Mouse (Mus musculus): ENCODE measurements at regions not wholly inside any gene's neighbourhood (a gene's known extent, or its start where the extent isn't known, plus 50 kb on each side); places are given as distances from the start of the nearest gene placed in this dataset.

DNA sequence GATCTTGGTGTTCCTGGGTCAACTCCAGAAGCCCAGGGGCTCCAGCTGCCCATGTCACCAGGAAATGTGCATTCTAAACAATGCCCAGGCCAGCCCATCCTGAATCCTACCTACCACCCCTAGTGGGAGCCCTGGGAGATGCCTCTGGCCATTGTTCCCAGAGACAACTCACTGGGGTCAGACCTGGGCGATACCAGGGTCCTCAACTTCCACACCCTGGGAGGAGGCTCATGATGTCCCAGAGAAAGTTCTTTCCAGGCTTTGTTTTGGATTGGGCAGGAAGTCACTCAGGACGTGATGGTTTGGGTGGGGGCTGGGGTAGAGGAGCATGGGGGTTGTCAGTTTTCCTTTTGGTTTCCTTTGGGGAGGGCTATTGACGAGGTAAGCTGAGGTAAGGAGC, 97.1 kb downstream of the Efnb1 start:
- no peak overlapping the region for H3K4me2 ChIP-seq (replicated peaks; ENCODE audit: low read depth, low read length)
- no peak overlapping the region for H3K4me3 ChIP-seq (ENCODE audit: low read depth, low read length)
- H3K4me1 ChIP-seq (ENCODE audit: control insufficient read depth, insufficient read depth, low read length), result no peaks in the 10 kb centered on the region
- H3K27me3 ChIP-seq (ENCODE audit: control insufficient read depth, insufficient read depth, low read length), result no peaks in the 10 kb centered on the region
- 62% methylated on average over 3 of the region's 3 CpGs for WGBS
- H3K27ac ChIP-seq (ENCODE audit: low read length), result no peak overlapping the region
- no peaks in the 10 kb centered on the region for H3K9me3 ChIP-seq (ENCODE audit: control insufficient read depth, low read depth, low read length)
- no peak for ATAC-seq (ENCODE audit: insufficient number of reproducible peaks, insufficient read depth, low FRiP score, low read depth)
- no peaks in the 10 kb centered on the region for H3K36me3 ChIP-seq (ENCODE audit: control insufficient read depth, insufficient read depth, low read length)
- no peak overlapping the region for H3K9ac ChIP-seq (replicated peaks; ENCODE audit: low read depth, low read length)

DNA sequence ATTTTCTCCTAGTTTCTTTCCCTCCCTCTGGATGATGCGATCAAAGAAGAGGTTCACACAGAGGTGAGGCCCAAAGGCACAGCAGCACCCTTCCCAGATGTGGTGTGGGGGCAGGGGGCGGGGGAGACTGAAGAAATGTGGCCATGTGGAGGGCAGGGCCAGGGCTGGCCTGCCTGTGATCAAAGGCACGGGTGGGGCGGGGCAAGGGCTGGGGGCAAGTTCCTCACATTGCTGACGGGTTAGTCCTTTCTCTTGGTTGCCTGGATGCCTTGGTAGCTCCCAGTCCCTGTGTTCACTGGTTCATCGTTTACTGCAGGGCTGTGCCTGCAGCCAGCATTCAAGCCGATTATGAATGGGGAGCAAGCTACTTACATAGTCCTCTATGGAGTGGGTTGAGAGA, 96.4 kb downstream of the Efnb1 start:
- Histone ChIP-seq H3K4me3 (ENCODE audit: low read depth, low read length) (no peak overlapping the region), H3K9me3 (ENCODE audit: control insufficient read depth, low read depth, low read length) (no peaks in the 10 kb centered on the region), H3K4me1 (ENCODE audit: control insufficient read depth, insufficient read depth, low read length) (no peaks in the 10 kb centered on the region), H3K4me2 (replicated peaks; ENCODE audit: low read depth, low read length) (no peak overlapping the region), H3K27me3 (ENCODE audit: control insufficient read depth, insufficient read depth, low read length) (no peaks in the 10 kb centered on the region), H3K36me3 (ENCODE audit: control insufficient read depth, insufficient read depth, low read length) (no peaks in the 10 kb centered on the region), H3K9ac (replicated peaks; ENCODE audit: low read depth, low read length) (no peak overlapping the region), H3K27ac (ENCODE audit: low read length) (no peak overlapping the region)
- no peak for ATAC-seq (ENCODE audit: insufficient number of reproducible peaks, insufficient read depth, low FRiP score, low read depth)
- 46% methylated on average over 7 of the region's 7 CpGs for WGBS

DNA sequence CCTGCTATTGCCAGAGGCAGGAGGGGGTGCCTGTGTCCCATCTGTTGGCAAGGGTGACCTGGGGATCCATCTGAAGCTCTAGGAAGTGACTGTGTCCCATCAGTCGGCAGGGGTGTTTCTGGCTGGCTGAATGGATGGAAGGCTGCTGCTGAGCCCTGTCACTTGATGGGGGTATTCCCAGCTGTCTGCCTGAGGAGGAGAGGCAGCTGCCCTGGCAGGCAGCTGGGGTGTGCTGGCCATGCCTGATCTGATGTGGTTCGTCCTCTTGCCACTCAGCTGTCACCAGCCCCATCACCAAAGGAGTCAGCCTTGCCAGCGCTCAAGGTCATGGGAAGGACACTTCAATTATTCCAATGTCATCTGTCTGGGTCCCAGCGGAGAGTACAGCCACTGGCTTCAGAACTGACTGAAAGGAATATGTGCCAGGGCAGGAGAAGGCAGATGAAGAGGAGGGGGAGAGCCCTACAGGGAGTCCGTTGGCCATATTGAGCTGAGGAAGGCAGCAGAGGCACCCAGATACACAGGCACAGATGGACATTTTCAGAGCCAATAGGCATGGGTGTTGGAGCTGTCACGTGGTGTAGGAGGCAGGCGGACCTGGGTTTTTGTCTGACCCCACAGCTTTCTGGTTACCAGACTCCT, 89.3 kb downstream of the Efnb1 start:
- WGBS, result 70% methylated on average over 7 of the region's 7 CpGs
- Histone ChIP-seq H3K27me3 (ENCODE audit: control insufficient read depth, insufficient read depth, low read length) (no peaks in the 10 kb centered on the region), H3K4me3 (ENCODE audit: low read depth, low read length) (no peak overlapping the region), H3K9ac (replicated peaks; ENCODE audit: low read depth, low read length) (no peak overlapping the region), H3K4me2 (replicated peaks; ENCODE audit: low read depth, low read length) (no peak overlapping the region), H3K4me1 (ENCODE audit: control insufficient read depth, insufficient read depth, low read length) (no peaks in the 10 kb centered on the region), H3K27ac (ENCODE audit: low read length) (no peak overlapping the region), H3K9me3 (ENCODE audit: control insufficient read depth, low read depth, low read length) (no peaks in the 10 kb centered on the region), H3K36me3 (ENCODE audit: control insufficient read depth, insufficient read depth, low read length) (no peaks in the 10 kb centered on the region)
- no peak for ATAC-seq (ENCODE audit: insufficient number of reproducible peaks, insufficient read depth, low FRiP score, low read depth)

DNA sequence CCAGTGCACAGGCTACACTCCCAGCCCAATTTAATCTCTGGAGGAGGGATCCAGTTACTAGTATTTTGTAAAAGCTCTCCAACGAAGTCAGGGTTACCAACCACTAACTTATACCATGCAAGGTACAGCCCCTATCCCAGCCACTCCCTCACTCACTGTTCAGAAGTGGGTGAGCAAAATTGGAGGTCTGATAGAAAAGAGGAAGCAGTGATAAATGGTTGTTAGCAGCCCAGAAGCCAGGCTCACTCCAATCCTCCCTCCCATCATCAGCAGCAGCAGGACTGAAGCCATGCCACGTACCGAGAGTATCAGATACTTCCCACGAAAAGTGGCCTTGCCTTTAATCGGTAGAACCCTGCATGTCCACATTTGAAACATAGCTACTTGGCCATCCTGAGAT, 86.1 kb downstream of the Efnb1 start:
- no peak overlapping the region for H3K4me2 ChIP-seq (replicated peaks; ENCODE audit: low read depth, low read length)
- no peak overlapping the region for H3K27ac ChIP-seq (ENCODE audit: low read length)
- no peak for ATAC-seq (ENCODE audit: insufficient number of reproducible peaks, insufficient read depth, low FRiP score, low read depth)
- no peak overlapping the region for H3K4me3 ChIP-seq (ENCODE audit: low read depth, low read length)
- WGBS, result 65% methylated on average over 5 of the region's 5 CpGs
- no peaks in the 10 kb centered on the region for H3K27me3 ChIP-seq (ENCODE audit: control insufficient read depth, insufficient read depth, low read length)
- no peaks in the 10 kb centered on the region for H3K36me3 ChIP-seq (ENCODE audit: control insufficient read depth, insufficient read depth, low read length)
- peaks cover 4% of the 10 kb centered on the region; the same call in 1 of the 2 replicates for H3K4me1 ChIP-seq (ENCODE audit: control insufficient read depth, insufficient read depth, low read length)
- no peaks in the 10 kb centered on the region for H3K9me3 ChIP-seq (ENCODE audit: control insufficient read depth, low read depth, low read length)
- no peak overlapping the region for H3K9ac ChIP-seq (replicated peaks; ENCODE audit: low read depth, low read length)

DNA sequence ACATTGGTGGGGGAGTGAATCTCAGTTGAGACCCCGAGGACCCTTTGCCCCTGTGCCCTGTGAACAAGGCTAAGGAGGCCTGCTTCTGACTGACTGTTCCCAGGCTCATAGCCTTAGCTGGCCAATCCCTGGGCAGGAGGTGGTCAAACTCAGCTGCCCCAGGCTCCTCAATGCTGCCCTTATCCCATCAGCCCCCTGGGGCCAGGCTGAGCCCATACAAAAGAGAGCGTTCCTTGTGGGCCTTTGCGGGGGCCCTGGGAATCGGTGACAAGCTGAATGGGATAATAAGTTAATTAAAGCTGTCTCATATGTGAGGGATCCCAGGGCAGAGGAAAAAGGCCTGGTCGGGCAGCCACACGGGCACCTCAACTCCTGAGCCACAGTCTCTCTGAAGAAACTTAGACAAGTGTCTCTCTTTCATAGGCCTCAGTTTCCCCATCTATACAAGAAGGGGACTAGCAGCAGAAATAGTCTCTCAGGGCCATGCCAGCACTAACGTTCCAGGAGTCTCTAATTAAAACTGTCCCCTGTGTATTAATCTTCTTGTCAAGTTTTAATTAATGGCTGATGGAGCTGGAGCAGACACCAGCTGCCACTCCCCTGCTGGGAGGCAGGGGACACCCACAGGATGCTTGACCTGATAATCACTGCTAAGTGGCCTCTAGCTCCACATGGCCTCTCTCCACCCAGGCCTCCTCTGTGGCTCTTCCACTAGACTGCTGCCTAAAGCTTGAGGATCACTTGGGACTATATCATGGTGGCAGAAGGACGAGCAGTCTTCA, 84.9 kb downstream of the Efnb1 start:
- 58% methylated on average over 8 of the region's 8 CpGs for WGBS
- no peak for ATAC-seq (ENCODE audit: insufficient number of reproducible peaks, insufficient read depth, low FRiP score, low read depth)
- no peak overlapping the region for H3K9ac ChIP-seq (replicated peaks; ENCODE audit: low read depth, low read length)
- peaks cover 4% of the 10 kb centered on the region; the same call in 1 of the 2 replicates for H3K4me1 ChIP-seq (ENCODE audit: control insufficient read depth, insufficient read depth, low read length)
- no peak overlapping the region for H3K27ac ChIP-seq (ENCODE audit: low read length)
- no peak overlapping the region for H3K4me2 ChIP-seq (replicated peaks; ENCODE audit: low read depth, low read length)
- H3K4me3 ChIP-seq (ENCODE audit: low read depth, low read length), result no peak overlapping the region
- H3K27me3 ChIP-seq (ENCODE audit: control insufficient read depth, insufficient read depth, low read length), result no peaks in the 10 kb centered on the region
- H3K36me3 ChIP-seq (ENCODE audit: control insufficient read depth, insufficient read depth, low read length), result no peaks in the 10 kb centered on the region
- H3K9me3 ChIP-seq (ENCODE audit: control insufficient read depth, low read depth, low read length), result no peaks in the 10 kb centered on the region

DNA sequence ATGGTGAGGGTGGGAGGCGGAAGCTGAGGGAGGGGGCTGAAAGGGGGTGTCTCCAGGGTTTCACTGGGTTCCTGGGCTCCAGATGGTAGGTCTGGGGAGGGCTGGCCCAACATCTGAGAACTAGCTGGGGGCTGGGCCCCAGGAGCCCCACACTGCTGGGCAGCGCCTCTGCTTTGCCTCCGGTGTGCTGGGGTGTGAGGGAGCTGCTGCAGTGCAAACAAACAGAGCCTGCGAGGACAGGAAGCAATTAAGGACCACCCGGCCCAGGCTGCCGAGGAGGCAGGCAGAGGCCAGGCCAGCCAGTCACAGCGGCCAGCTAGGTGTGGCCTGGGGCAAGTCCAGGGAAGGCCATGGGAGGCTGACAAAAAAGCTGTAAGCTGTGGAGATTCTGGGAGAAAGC, 82.3 kb downstream of the Efnb1 start:
- no peak overlapping the region for H3K4me2 ChIP-seq (replicated peaks; ENCODE audit: low read depth, low read length)
- H3K27ac ChIP-seq (ENCODE audit: low read length), result no peak overlapping the region
- peaks cover 7% of the 10 kb centered on the region; the same call in 1 of the 2 replicates for H3K4me1 ChIP-seq (ENCODE audit: control insufficient read depth, insufficient read depth, low read length)
- ATAC-seq (ENCODE audit: insufficient number of reproducible peaks, insufficient read depth, low FRiP score, low read depth), result 0 out of 2 replicates have a peak, but pooled peaks have one; percentile 35
- WGBS, result 46% methylated on average over 7 of the region's 7 CpGs
- H3K36me3 ChIP-seq (ENCODE audit: control insufficient read depth, insufficient read depth, low read length), result no peaks in the 10 kb centered on the region
- 0 out of 2 replicates have a peak, but pooled peaks cover 3% of the 10 kb centered on the region for H3K27me3 ChIP-seq (ENCODE audit: control insufficient read depth, insufficient read depth, low read length)
- H3K9ac ChIP-seq (replicated peaks; ENCODE audit: low read depth, low read length), result no peak overlapping the region
- no peak overlapping the region for H3K4me3 ChIP-seq (ENCODE audit: low read depth, low read length)
- no peaks in the 10 kb centered on the region for H3K9me3 ChIP-seq (ENCODE audit: control insufficient read depth, low read depth, low read length)

DNA sequence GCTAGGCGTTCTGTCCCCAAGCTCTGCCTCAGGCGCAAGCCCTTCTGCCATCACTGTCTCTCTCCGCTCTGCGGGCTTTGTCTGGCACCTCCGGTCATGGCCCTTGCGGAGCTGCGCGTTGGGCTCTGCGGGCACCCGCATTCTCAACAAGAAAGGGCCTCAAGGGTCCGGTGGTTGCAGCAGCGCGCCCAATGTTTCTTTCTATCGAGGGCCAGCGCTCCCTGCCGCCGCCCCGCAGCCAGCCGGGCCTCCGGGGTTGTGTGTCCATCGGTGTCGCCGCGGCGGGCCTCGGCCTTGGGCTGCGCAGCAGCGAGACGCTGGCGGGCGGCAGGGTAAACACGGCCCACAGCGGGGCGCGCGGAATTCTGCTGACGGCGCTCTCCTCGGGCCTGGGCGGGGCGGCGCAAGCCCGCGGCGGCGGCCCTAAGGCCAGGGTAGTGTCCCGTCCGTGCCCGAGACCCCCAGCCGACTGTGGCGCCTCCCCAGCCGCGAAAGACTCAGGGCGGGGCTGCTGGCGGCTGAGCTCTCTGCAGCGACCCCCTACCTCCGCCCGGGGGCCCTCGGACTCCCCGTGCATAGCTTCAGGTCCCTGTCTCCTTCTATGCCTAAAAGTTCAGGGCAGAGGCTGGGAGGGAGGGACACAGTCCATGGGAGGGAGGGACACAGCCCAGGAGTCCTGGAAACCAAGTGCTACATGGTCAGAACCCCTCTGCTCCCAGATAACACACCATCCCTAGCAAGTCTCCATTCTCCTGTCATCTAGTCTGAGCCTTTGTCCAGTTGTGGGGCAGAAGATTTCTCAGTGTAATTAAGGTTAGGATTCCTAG, 80.9 kb downstream of the Efnb1 start:
- peaks cover 7% of the 10 kb centered on the region; the same call in 1 of the 2 replicates for H3K4me1 ChIP-seq (ENCODE audit: control insufficient read depth, insufficient read depth, low read length)
- H3K9me3 ChIP-seq (ENCODE audit: control insufficient read depth, low read depth, low read length), result no peaks in the 10 kb centered on the region
- no peaks in the 10 kb centered on the region for H3K36me3 ChIP-seq (ENCODE audit: control insufficient read depth, insufficient read depth, low read length)
- 0 out of 2 replicates have a peak, but pooled peaks cover 3% of the 10 kb centered on the region for H3K27me3 ChIP-seq (ENCODE audit: control insufficient read depth, insufficient read depth, low read length)
- H3K27ac ChIP-seq (ENCODE audit: low read length), result no peak overlapping the region
- H3K9ac ChIP-seq (replicated peaks; ENCODE audit: low read depth, low read length), result peak overlapping the region; percentile 41
- H3K4me3 ChIP-seq (ENCODE audit: low read depth, low read length), result peak overlapping the region; percentile 21; the same call in 1 of the 2 replicates
- H3K4me2 ChIP-seq (replicated peaks; ENCODE audit: low read depth, low read length), result peak overlapping the region; percentile 55
- 19% methylated on average over 54 of the region's 60 CpGs for WGBS
- ATAC-seq (ENCODE audit: insufficient number of reproducible peaks, insufficient read depth, low FRiP score, low read depth), result peak; percentile 56

DNA sequence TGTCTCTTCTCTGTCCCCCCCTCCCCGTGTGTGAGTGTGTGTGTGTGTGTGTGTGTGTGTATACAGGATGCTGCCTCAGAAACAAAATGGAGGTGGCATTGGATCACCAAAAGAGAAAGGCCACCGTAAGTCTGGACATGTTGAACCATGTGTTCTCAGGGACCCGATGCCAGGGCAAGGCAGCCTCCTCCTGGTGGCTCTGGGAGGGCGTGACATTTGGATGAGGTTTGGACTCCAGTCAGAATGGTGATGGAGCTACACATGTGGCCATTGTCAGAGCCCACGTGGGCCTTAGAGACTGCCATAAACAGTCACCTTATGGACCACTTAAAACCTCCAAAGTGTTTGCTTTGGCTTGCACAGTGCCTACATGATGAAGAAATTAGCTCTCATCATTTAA, 80.0 kb downstream of the Efnb1 start:
- Histone ChIP-seq H3K4me2 (replicated peaks; ENCODE audit: low read depth, low read length) (peak overlapping the region; percentile 55; the same call in 1 of the 2 replicates), H3K36me3 (ENCODE audit: control insufficient read depth, insufficient read depth, low read length) (no peaks in the 10 kb centered on the region), H3K27me3 (ENCODE audit: control insufficient read depth, insufficient read depth, low read length) (0 out of 2 replicates have a peak, but pooled peaks cover 3% of the 10 kb centered on the region), H3K4me1 (ENCODE audit: control insufficient read depth, insufficient read depth, low read length) (peaks cover 7% of the 10 kb centered on the region; the same call in 1 of the 2 replicates), H3K9me3 (ENCODE audit: control insufficient read depth, low read depth, low read length) (no peaks in the 10 kb centered on the region), H3K9ac (replicated peaks; ENCODE audit: low read depth, low read length) (no peak overlapping the region), H3K27ac (ENCODE audit: low read length) (no peak overlapping the region), H3K4me3 (ENCODE audit: low read depth, low read length) (no peak overlapping the region)
- WGBS, result 67% methylated on average over 5 of the region's 5 CpGs
- no peak for ATAC-seq (ENCODE audit: insufficient number of reproducible peaks, insufficient read depth, low FRiP score, low read depth)

Data from stomach, embryonic 14.5 days (tissue).